Mouse (Mus musculus) heart, postnatal 0 days (tissue): ENCODE results near the gene Fmnl2. TPM values are rescaled to one million over a fixed set of nuclear protein-coding genes. Genes with fewer than 3 reads are reported as not detected.

Experiments
- ATAC-seq: fragments of 200-750 bp; cut with Nextera tagmentation; 2 replicates; pipeline ENCODE4 v1.8.0; 2017; ENCODE audit warnings: low read depth, moderate number of reproducible peaks, moderate library complexity; ENCODE audit not compliant: insufficient read depth
- DNase-seq: peaks from one replicate; pipeline ENCODE4 v3.0.0-alpha.2; 2016; ENCODE audit warnings: low spot score
- H3K27ac ChIP-seq: fragments of 300-500 bp; sonication (generic); 2 replicates; pipeline ENCODE4 v1.5.1; 2014; ENCODE audit warnings: low read depth, mild to moderate bottlenecking
- H3K27me3 ChIP-seq: fragments of 300-500 bp; sonication (generic); 2 replicates; pipeline ENCODE4 v1.6.1; 2014; ENCODE audit warnings: low read length, mixed read lengths; ENCODE audit not compliant: control insufficient read depth, insufficient read depth
- H3K36me3 ChIP-seq: fragments of 300-500 bp; sonication (generic); replicated peaks from 2 replicates; pipeline ENCODE4 v1.6.1; 2014; ENCODE audit warnings: low read length, mixed read lengths; ENCODE audit not compliant: control insufficient read depth, insufficient read depth
- H3K4me1 ChIP-seq: fragments of 300-500 bp; sonication (generic); 2 replicates; pipeline ENCODE4 v1.6.1; 2014; ENCODE audit warnings: antibody characterized with exemption; ENCODE audit not compliant: control insufficient read depth, insufficient read depth
- H3K4me2 ChIP-seq: fragments of 300-500 bp; sonication (generic); 2 replicates; pipeline ENCODE4 v1.6.1; 2014; ENCODE audit warnings: low read depth, mild to moderate bottlenecking, low read length, moderate library complexity
- H3K4me3 ChIP-seq: fragments of 300-500 bp; sonication (generic); 2 replicates; pipeline ENCODE4 v1.5.1; 2014; ENCODE audit warnings: low read depth, low read length
- H3K9ac ChIP-seq: fragments of 300-500 bp; sonication (generic); replicated peaks from 2 replicates; pipeline ENCODE4 v1.6.1; 2014; ENCODE audit warnings: low read depth, low read length, mixed read lengths
- H3K9me3 ChIP-seq: fragments of 300-500 bp; sonication (generic); replicated peaks from 2 replicates; pipeline ENCODE4 v1.6.1; 2016; ENCODE audit warnings: low read length; ENCODE audit not compliant: control insufficient read depth
- CTCF ChIP-seq: IDR thresholded peaks from 2 replicates; pipeline ENCODE4 v1.5.1; 2016; ENCODE audit warnings: antibody characterized with exemption, control low read depth, low read depth
- EP300 ChIP-seq: IDR thresholded peaks from 2 replicates; pipeline ENCODE4 v1.6.1; 2016; ENCODE audit warnings: antibody characterized with exemption, low read depth
- WGBS: fragments of 180-500 bp; shearing (Covaris S2); extraction: QIAGEN DNeasy Blood & Tissue Kit; methylation state at CpG from one replicate; pipeline ENCODE4 v1.1.7; 2014; 5-methylcytosine and 5-hydroxymethylcytosine counted together
- polyA plus RNA-seq: library from polyadenylated mRNA; unstranded; fragments of >200 nt; fragmentation: Nextera tagmentation; extraction: Ambion mirVana; gene quantifications from 2 replicates; pipeline ENCODE4 v1.2.1, GENCODE M21; 2015
- total RNA-seq: library from RNA; depleted of rRNA; stranded (reverse); fragments of >200 nt; gene quantifications from 2 replicates; pipeline ENCODE4 v1.2.3, GENCODE M21; 2014; ENCODE audit warnings: low replicate concordance

Fmnl2 gene
- total and polyA plus RNA-seq, 2 experiments from 2014 or later: 0.77 to 1.6 TPM

- Histone ChIP-seq H3K4me2 (no peak overlapping the region), H3K36me3 (no peaks in the 10 kb centered on the region), H3K4me1 (no peaks in the 10 kb centered on the region), H3K27ac (no peak overlapping the region), H3K9ac (no peak overlapping the region), H3K4me3 (no peak overlapping the region), H3K27me3 (no peaks in the 10 kb centered on the region), H3K9me3 (no peaks in the 10 kb centered on the region)
- DNase-seq (peak; percentile 27), ATAC-seq (peak; percentile 39; the same call in 1 of the 2 replicates)
- TF ChIP-seq CTCF: peak; percentile 70
- TF ChIP-seq EP300: no peak
- WGBS: 6% methylated on average over 5 of the region's 5 CpGs
These were observed 149.5 kb downstream of the Fmnl2 start for GRCm38 (mm10) chr2:53007142-53007541.

DNA sequence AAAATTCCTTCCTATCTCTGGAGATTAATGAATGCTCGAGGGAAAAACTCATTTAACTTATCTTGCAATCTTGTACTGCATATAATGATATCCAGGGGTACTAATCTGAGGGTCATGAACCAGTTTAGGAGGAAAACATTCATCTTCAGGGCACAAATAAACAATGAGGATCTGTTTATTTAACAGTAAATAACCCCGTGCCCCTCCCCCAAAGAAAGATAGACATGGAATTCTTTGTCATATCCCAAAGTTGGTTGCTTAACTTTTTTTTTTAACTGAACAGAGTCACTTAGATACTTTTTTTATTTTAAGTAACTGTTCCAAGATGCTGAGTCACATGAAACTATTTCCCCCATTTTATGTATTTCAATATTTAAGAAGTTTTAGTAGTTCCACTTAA, 155.4 kb downstream of the Fmnl2 start:
- Histone ChIP-seq H3K36me3 (no peaks in the 10 kb centered on the region), H3K9ac (no peak overlapping the region), H3K27ac (no peak overlapping the region), H3K9me3 (no peaks in the 10 kb centered on the region), H3K4me1 (no peaks in the 10 kb centered on the region), H3K4me2 (no peak overlapping the region), H3K27me3 (no peaks in the 10 kb centered on the region), H3K4me3 (no peak overlapping the region)
- TF ChIP-seq CTCF (no peak), EP300 (no peak)
- DNase-seq (no peak), ATAC-seq (no peak)
- 35% methylated on average over 2 of the region's 2 CpGs for WGBS

DNA sequence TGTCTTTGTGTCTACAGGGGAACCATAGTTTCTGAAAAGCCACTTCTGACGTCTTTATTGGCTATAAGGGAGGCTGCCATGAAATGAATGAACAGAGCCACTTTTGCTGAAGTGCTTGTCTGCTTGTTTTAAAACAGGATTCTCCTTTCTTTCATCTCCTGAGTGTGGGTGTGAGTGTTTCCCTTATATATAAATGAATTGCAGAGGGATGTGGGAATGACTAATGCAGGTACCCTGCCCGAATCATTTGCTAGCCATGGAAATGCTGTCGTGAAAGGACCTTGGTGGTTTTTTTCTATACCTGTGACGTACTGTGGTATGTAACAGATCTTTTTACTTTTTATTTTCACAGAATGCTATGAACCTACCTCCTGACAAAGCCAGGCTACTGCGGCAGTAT, 156.8 kb downstream of the Fmnl2 start:
- TF ChIP-seq EP300 (no peak), CTCF (no peak)
- Histone ChIP-seq H3K36me3 (no peaks in the 10 kb centered on the region), H3K4me3 (no peak overlapping the region), H3K27ac (no peak overlapping the region), H3K9ac (no peak overlapping the region), H3K4me1 (no peaks in the 10 kb centered on the region), H3K9me3 (no peaks in the 10 kb centered on the region), H3K27me3 (no peaks in the 10 kb centered on the region), H3K4me2 (no peak overlapping the region)
- WGBS: 75% methylated on average over 5 of the region's 5 CpGs
- DNase-seq (no peak), ATAC-seq (no peak)

GRCm38 (mm10) chr2:53022982-53023381, 165.3 kb downstream of the Fmnl2 start:
- ATAC-seq (no peak), DNase-seq (no peak)
- Histone ChIP-seq H3K4me3 (no peak overlapping the region), H3K36me3 (no peaks in the 10 kb centered on the region), H3K27ac (no peak overlapping the region), H3K9ac (no peak overlapping the region), H3K4me2 (no peak overlapping the region), H3K9me3 (no peaks in the 10 kb centered on the region), H3K27me3 (no peaks in the 10 kb centered on the region), H3K4me1 (no peaks in the 10 kb centered on the region)
- 87% methylated on average over 3 of the region's 3 CpGs for WGBS
- TF ChIP-seq EP300: no peak
- TF ChIP-seq CTCF: no peak

DNA sequence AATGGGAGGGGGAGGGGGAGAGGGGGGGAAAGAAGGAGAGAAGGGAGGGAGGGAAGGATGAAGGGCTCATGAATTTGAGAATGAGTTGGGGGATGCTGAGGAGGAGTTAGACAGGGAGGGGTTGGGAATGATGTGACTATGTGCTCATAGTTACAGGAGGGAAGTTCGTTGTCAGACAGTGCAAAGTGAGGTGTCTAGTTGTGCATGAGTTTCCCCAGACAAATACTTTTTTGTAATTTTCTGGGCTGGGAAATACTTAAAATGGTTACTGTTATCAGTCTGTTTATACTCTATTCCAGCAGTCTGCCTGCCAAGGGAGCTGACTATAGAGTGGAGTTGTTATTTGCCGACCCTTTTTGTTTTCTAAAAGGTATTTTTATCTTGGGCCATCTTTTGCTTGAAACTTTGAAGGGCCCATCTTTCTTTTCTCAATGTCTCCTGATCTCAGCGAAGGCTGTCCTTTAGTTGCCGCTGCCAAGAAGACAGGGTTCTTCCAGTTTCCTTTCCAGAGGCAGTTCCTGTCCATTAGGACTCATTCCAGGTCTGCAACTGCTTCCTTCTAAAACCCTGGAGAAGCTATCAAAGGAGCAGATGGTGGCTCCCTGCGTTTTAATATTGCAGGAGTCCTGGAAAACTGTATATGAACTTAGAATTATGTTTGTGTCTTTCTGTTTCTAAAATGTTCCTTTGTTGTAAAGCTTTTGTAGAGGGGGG, 168.6 kb downstream of the Fmnl2 start:
- no peaks in the 10 kb centered on the region for H3K36me3 ChIP-seq
- DNase-seq: peak; percentile 38
- no peaks in the 10 kb centered on the region for H3K27me3 ChIP-seq
- no peaks in the 10 kb centered on the region for H3K4me1 ChIP-seq
- no peak overlapping the region for H3K4me2 ChIP-seq
- H3K9ac ChIP-seq: no peak overlapping the region
- peak; percentile 8; the same call in 1 of the 2 replicates for ATAC-seq
- TF ChIP-seq EP300 (no peak), CTCF (no peak)
- no peaks in the 10 kb centered on the region for H3K9me3 ChIP-seq
- H3K27ac ChIP-seq: peak overlapping the region; percentile 22; the same call in 1 of the 2 replicates
- WGBS: 49% methylated on average over 5 of the region's 5 CpGs
- H3K4me3 ChIP-seq: no peak overlapping the region

GRCm38 (mm10) chr2:53028868-53029267, 171.2 kb downstream of the Fmnl2 start:
- Histone ChIP-seq H3K4me1 (no peaks in the 10 kb centered on the region), H3K9ac (no peak overlapping the region), H3K27me3 (no peaks in the 10 kb centered on the region), H3K4me2 (no peak overlapping the region), H3K4me3 (no peak overlapping the region), H3K9me3 (no peaks in the 10 kb centered on the region), H3K36me3 (no peaks in the 10 kb centered on the region), H3K27ac (no peak overlapping the region)
- no peak for TF ChIP-seq CTCF
- TF ChIP-seq EP300: no peak
- 75% methylated on average over 1 of the region's 1 CpGs for WGBS
- DNase-seq: no peak
- no peak for ATAC-seq
